Mouse (Mus musculus) CD8-positive naive resting alpha-beta T cell, adult 2 months (primary cell): ENCODE measurements around the gene Dvl2.
A peak's percentile ranks its signal among the peaks of the same experiment; 100 is the strongest.
"Not testable (repeated sequence)": the region's sequence is repeated elsewhere in the genome, so short reads cannot be mapped to it uniquely, and the experiment has no call there.

Experiments used
- DNase-seq, 2 experiments: peaks; one replicate each; pipeline ENCODE4 v3.0.0; 2022; ENCODE audit warnings: low read depth in 2 of 2, low spot score in 2 of 2

Gene Dvl2

DNA sequence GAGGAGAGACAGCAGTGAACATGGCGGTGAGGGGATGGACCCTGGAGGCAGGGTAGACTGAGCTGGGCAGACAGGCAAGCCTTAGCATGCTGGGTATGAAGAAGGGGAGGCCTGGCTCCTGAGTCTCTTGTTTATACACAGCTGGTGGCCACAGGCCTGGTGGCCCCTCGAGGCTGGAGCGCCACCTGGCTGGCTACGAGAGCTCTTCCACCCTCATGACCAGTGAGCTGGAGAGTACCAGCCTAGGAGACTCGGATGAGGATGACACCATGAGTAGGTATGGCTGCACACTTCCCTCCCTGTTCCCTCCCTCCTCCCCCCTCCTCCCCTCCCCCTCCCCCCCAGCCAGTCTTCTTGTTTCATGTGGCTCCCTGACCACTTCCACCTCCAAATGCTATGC, 5.1 kb downstream of the Dvl2 start:
- peak; percentile 55 to 60 for DNase-seq

GRCm38 (mm10) chr11:70010033-70010432, 9.6 kb downstream of the Dvl2 start:
- DNase-seq = no peak

DNA sequence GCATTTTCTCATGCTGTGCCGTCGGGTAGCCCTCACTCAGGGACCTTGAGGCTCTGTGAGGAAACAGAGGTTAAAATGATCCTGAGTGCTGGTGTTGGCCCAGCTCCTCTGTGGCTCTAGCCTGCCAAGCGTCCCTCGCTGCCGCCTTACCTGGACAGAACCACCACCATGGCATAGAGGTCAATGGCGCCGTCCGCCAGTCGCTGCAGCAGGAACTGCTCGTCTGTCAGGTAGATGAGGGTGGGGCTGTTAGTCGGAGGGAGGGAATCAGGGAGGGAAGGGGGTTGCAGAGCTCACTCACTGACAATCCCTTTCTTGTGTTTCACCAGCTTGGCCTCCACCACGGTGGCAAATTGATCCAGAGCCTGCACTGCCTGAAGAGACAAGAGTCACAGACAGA, 10.2 kb downstream of the Dvl2 start:
- DNase-seq = no peak

GRCm38 (mm10) chr11:70010961-70011360, 10.6 kb downstream of the Dvl2 start:
- no peak for DNase-seq

- no peak for DNase-seq
Measured at GRCm38 (mm10) chr11:70012931-70013330, 12.5 kb downstream of the Dvl2 start.

DNA sequence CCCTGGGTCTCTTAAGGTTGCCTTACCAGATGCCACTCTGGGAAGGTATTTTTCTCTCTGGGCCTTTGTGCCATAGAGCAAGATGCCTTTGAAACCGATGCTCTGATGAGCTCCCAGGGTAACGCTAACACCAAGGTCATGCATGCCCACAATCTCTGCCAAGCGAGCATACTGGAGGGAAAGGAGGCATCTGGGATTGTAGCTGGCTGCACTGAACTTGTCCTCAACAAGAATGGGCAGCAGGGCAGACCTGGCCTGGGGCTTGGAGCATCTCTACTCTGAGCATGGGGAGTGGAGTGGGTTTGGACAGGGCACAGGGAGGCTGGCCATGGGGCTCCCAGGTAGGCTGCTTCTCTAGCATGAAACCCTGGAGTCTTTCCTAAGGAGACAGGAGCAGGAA, 13.0 kb downstream of the Dvl2 start:
- DNase-seq = no peak

DNA sequence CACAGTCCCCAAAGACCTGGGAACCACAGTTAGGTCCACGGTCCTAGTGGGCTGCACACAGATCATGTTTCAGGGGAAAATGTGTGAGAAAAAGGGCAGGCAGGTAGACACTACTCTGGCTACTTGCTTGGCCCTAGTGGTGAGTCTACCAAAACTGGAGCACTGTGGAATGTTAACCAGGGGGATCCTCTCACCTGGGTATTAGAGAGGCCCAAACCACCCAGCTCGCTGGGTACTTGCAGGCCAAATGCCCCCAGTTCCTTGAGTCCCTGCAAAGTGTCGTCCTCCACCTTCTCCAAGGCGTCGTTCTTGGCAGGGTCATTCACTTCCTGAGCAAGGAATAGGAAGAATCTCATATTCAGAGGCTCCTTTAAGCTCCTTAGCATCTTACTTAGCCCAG, 13.7 kb downstream of the Dvl2 start:
- no peak for DNase-seq

DNA sequence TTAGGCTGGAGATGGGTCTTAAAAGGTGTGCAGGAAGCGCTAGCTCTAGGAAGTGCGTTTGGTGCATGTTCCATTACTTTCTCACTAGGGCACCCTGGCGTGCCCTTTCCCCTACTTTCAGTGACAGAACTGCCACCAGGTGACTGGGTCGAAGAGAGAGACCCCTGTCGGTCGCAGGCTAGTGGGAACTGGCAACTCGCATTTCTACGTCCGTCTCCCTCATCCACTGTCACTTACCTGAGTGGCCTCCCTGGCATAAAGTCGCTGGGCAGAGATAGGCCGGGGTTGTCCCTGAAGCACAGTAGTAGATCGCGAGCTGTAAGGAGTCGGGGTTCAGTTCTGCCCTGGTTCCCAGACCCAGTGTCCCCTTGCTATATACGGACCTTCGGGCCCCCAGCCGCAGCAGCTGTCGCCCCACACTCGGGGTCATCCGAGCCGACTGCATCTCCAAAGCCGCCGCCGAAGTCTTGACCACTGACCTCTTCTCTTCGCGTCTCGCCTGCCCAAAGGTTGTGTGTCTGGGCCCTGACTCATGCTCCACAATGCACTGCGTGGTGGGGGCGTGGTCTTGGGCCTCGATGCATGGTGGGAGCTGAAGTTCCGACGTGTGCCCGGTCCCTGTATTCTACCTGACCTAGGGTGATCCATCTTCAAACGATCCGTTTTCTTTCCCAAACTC, 14.6 kb downstream of the Dvl2 start, which contains the start of gene Acadvl:
TSS of gene Acadvl (minus strand) at position 532 of the 679 bp plus-strand sequence.
- DNase-seq = peak; percentile 48 to 67

- DNase-seq = no peak
Measured at GRCm38 (mm10) chr11:70015677-70016076, 15.3 kb downstream of the Dvl2 start.

- DNase-seq = not testable (repeated sequence)
Measured at GRCm38 (mm10) chr11:70016177-70016576, 15.8 kb downstream of the Dvl2 start.

GRCm38 (mm10) chr11:70016669-70017068, 16.3 kb downstream of the Dvl2 start, which contains the start of gene Dlg4:
TSS of gene Dlg4 (plus strand) at chr11:70016942.
- no peak for DNase-seq

DNA sequence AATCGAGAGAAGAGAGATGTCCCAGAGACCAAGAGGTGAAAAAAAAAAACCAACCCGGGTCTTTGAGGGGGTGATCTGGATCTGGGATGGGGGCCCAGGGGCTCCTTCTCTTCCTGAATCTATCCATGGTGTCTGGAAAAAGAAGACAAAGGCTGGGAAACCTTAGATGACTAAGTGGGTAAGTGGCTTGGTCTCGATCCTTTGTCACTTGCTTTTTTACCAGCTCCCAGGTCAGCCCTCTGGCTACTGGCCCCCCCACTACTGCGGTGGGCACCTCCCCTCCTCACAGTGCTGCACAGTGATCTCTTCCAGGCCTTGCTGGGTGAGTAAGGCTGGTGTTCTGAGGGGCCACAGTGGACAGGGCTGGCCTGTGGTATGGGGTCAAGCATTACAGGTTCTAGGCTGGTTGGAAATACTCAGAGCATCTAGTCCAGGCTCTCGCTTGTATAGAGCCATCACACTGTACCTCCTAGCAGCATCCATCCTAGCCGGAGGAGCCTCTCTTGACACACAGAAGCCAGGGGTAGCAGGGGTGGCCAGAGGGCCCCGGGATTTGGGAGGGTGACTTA, 16.9 kb downstream of the Dvl2 start:
- DNase-seq = no peak

GRCm38 (mm10) chr11:70018131-70018990, 18.0 kb downstream of the Dvl2 start:
- DNase-seq = no peak

DNA sequence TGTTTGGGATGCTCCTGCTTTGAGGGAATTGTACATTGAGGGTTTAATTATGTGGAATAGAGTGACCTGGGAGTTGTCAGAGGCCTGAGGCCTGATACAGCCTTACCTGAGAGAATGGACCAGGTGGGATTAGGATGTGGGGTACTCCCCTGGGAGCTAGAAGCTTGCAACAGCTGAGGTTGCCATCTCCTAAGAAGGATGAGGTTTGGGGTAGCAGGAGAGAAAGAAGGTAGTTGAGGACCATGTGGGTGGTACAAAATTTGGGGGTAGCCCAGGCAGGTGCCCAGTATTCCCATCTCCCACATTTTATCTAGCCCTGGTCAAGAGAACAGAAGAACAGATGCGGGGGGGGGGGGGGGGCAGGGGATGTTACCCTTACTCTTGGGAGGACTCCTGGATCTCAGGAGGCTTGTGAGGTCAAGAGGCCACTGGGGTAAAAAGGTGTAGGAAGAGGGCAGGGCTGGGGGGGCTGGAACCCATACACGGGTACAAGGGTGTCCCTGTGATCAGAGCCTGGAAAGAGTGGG, 19.2 kb downstream of the Dvl2 start:
- DNase-seq = no peak

DNA sequence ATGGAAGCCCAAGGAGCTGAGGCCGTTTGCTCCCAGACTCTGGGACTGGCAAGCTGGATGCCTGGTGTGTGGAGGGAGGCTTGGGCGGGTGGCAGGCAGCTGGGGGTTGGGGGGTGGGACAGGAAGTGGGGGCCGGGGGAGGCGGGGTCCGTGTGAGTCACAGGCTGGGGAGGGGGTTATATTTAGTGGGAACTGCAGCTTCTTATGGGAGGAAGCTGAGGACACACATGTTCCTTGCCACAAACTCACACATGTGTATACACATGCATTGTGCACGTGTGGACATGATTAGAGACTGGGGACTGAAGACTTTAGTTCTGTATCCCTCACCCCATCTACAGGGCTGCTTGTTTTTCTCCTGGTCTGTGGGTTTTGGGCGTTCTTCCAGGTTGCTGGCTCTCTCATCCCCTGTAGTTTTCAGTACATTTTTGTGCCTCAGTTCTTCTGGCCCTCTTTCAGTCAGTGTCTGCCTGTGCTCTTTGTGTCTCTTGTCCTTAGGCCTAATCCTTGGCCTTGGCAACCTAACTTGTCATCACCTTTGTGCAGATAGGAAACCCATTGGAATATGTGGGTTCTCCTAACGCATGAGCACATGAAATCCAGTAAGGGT, 19.7 kb downstream of the Dvl2 start:
- no peak for DNase-seq

GRCm38 (mm10) chr11:70020731-70021263, 20.4 kb downstream of the Dvl2 start:
- DNase-seq = peak; percentile 48 to 62

DNA sequence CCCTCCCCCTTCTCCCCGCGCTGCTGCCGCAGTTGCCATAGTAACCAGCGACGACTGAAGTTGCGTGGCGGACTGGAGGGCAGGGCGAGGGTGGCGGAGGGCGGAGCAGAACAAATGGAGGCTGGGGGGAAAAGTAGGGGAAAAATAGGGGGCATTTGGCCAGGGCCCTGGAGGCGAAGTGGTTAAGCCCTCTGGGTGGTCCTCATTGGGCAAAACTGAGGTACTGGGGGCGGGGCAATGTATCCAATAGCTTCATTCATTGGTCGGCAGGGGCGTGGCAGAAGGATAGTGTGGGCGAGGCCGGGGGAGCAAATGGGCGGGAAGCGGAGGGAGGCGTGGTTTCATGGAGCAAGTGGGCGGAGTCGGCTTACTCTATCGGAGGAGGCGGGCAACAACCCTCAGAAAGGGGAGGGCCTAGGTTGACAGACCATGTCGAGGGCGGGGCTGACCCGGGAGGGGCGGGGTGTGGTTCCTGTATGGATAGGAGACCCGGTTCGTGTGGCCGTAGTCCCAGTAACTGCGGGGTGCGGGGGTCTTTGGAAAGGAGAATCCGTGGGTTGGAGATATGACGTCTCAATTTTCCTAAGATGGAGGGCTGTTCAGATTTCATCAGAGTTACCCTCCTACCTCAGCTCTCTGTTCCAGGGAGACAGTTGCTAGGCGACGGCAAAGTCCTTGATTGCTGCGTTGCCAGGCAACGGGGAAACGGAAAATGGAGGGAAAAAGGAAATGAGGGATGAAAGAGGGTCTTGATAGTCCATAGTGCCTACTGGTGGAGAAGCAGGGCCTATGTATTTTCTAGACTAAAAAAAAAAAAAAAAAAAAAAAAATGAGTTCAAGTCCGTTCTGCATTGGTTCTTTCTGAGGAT, 21.1 kb downstream of the Dvl2 start:
- DNase-seq = peak; percentile 83 to 93

GRCm38 (mm10) chr11:70023481-70024150, 23.2 kb downstream of the Dvl2 start:
- DNase-seq = no peak

DNA sequence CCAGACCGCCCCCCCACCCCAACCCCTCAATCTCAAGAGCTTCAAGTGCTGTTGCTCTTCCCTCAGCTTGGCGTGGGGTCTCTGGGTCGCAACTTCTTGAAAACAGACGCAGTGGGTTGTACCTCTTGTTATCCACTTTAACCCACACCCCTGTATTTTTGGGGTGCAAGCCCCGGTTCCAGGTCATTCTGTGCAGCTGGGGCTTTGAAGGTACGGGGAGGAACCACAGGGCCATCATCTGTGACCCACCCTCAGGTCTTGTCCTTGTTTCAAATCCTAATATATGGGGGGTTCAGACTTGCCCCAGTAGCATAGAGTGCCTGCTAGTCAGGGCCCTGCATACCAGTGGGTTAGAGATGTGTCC, 23.7 kb downstream of the Dvl2 start:
- DNase-seq = no peak

DNA sequence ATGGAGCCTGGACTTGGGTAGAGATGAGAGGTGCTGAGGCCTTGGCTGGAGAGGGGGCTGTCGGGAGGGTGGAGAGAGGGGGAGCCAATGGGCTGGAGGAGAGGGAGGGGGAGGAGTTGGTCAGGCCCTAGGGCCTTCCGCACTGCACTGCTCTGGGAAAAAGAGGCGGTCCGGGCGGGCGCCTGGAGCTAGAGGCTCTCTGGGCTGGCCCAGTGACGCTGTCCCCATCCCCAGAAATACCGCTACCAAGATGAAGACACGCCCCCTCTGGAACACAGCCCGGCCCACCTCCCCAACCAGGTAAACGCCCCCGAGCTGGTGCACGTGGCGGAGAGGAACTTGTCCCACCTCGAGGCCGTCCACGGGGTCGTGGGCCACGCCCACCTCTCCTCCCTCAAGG, 26.3 kb downstream of the Dvl2 start:
- no peak for DNase-seq
